Mouse (Mus musculus) gastrocnemius, postnatal 36 days (tissue): Measurements from ENCODE around the gene Man1a. TPM values are rescaled to one million over a fixed set of nuclear protein-coding genes. Genes with fewer than 3 reads are reported as not detected.
A peak's percentile ranks its signal among the peaks of the same experiment; 100 is the strongest.

Experiments
- DNase-seq, 2 experiments: peaks; one replicate each; pipeline ENCODE4 v3.0.0; 2022
- intact Hi-C: fragments of 180-260 bp; cut with DNase I; formaldehyde crosslinking; loops from one replicate; pipeline ENCODE4 v1.15.1; 2025
- long read RNA-seq, 2 experiments: library from polyadenylated mRNA; stranded (forward); transcript quantifications; one replicate each; pipeline ENCODE4 v2.0.0; 2021
- total RNA-seq, 2 experiments: library from RNA; stranded (reverse); gene quantifications; 2 replicates each; pipeline ENCODE4 v1.2.3; 2021

Man1a gene
- 10 to 100 TPM in 1 of 2 experiments, 1 to 10 TPM in 1; 8.9 to 10.6 TPM for total RNA-seq
- long read RNA-seq, experiment 1, partial matches to known transcripts: 0 of 1 reads
- long read RNA-seq, experiment 1, other reads (novel, unspliced or antisense): 1 of 1 reads
- long read RNA-seq, experiment 2, full-length matches to known transcripts: 2 of 5 reads
- long read RNA-seq, experiment 2, partial matches to known transcripts: 1 of 5 reads
- long read RNA-seq, experiment 2, other reads (novel, unspliced or antisense): 2 of 5 reads

DNA sequence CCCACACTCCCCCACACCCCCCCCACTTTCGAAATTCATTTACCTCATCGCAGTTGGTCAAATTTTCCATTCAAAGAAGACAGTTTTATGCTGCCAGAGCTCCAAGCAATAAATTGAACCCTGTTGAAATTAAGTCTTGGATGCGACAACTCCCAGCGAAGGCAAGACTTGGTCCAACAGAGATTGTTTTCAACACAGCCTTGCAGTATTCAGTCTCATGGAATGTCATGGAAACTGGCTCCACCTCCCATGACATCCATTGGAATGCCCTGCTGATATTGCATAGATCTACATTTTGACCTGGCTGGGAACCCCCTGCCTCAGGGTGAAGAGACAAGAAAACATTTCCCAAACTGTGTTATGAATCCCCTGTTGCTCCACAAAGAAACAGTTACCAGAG, at the start of gene Man1a:
Gene Man1a, minus strand, starts transcription at position 190 of the 400 bp plus-strand sequence.
- DNase-seq: peak in 1 of 2 experiments; percentile 8
- intact Hi-C loops: loop anchor here (10.0 kb wide), 1 partner anchor 162 kb away; no protein-coding TSS in a partner anchor

DNA sequence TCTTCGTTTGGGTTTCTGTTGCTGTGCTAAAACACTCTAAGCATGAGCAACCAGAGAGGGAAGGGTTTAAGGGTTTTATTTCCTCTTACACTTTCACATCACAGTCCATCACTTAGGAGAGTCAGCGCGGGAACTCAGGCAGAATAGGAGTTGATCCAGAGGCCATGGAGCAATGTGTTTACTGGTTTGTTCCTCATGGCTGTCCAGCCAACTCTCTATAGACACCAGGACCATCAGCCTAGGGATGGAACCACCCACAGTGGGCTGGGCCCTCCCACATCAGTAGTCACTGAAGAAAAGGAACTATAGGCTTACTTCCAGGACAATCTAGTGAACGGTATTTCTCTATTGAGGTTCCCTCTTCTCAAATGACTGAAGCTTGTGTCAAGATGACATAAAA, 45.4 kb upstream of the Man1a start:
- intact Hi-C loops: no loop called here
- no peak for DNase-seq

DNA sequence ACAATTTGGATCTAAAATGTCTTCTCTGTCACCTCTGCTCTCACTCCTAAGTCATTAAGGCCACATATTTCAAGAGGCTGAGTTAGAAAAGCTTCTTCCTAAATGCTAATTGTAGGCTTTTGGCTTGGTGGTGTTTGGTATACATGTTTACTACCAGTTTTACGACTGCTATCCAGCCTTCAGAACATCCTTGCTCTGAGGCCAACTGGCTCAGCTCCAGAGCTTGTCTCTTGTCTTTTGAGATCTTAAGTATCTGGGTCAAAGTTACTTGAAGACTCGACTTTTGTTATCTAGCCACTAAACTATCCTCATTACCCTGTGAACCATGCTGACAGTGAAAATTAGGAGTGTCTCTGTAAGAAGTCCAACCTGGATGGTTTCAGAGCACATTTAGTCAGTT, 44.0 kb upstream of the Man1a start:
- no peak for DNase-seq
- intact Hi-C loops: no loop called here

DNA sequence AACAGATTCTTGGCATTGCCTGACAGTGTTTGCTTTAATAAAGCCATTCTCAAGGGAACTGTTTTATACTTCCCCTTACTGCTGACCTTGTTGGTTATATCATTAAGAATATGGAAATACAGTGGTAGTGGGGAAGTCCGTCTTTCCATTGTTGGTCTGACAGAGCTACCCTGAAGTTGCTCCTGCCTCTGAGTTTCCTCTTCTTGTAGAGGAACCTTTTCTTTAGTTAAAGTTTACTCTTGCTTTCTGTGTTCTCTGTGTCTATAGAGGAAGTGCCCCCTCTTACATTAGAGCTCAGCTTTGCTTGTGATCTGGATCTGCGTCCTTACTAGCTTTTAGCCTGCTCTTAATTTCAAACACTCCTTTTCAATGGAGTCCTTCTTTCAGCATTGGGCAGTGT, 42.9 kb upstream of the Man1a start:
- intact Hi-C loops: no loop called here
- no peak for DNase-seq

DNA sequence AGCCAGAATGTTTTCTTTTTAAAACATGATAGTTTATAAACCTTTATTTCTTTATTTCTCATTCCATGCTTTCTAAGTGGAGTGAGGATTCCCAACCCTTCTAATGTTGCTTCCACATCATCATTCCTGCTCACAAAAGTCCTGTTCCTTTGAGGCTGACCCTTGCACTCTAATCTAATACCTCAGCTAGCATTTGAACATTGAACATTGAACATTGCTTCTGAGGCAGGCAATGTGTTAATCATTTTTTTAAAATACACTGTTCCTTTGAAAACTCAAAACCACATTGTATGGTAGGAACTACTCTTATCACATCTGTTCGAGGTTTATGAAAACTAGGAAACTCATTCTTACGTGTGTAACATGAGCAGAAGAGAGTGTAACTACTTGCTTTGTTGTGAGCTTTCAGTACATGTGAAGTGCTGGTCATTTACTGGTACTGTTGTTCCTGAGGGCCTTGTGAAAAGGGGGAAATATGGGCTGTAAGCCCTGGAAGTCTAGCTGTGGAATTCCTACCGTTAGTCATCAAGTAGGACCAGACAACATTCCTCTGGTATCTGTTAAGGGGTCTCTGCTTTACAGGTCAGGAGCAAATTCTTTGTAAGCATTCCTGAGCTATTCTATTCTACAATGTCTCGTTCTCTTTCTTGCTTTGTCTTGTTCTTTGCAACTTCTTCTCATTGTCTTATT, 42.0 kb upstream of the Man1a start:
- intact Hi-C loops: no loop called here
- DNase-seq: no peak

DNA sequence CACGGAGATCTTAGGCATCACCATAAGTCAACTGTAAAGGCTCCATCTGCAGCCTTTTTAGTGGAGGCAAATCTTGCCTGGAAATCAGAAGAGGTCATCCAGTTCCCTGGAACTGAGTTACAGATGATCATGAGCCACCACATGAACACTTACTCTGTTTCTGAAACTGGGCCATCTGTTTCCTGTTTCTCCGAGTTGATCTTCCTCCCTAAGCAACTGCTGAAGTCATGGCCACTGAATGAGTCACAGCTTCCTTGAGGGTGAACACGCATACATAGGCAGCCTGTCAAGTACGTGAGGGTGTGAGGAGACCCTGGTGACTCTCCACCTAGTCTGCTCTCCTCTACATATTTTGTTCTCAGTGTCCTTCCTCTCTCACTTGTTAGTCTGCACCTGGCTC, 41.4 kb upstream of the Man1a start:
- peak; percentile 8 to 14 for DNase-seq
- intact Hi-C loops: no loop called here

DNA sequence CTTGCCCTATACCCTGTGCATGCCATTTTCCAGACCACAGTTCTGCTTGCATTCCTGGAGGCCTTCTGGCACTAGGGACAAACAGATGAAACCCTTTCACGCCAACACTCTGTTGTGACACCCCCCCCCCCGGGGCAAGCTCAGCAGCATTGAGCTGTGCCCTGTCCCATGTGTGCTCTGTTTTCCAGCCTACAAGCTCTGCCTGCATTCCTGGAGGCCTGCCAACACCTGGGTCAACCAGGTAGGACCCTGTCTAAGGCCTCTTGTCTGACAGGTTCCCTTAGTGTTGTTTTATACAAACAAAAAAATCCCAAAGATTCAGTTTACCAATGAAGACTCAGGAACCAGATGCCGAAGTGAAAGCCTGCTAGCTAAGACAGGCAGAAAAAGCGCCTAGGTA, 27.3 kb upstream of the Man1a start:
- DNase-seq: no peak
- intact Hi-C loops: no loop called here

DNA sequence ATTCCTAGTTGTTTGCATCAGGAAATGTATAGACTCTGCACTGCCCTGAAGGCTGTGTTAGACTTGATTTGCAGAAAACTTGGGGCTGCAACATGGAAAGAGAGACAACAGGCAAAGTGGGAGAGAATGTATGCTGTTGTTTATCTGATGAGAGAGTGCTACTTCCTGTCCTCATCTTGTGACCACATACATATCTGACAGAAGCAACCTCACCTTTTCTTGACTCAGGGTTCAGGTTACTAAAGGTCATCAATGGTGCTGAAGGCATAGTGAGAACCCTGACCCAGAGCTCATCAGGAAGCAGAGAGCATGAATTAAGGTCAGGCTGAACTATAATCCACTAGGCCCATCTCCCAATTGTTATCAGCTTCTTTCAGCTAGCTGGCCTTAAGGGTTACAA, 15.7 kb upstream of the Man1a start:
- intact Hi-C loops: no loop called here

DNA sequence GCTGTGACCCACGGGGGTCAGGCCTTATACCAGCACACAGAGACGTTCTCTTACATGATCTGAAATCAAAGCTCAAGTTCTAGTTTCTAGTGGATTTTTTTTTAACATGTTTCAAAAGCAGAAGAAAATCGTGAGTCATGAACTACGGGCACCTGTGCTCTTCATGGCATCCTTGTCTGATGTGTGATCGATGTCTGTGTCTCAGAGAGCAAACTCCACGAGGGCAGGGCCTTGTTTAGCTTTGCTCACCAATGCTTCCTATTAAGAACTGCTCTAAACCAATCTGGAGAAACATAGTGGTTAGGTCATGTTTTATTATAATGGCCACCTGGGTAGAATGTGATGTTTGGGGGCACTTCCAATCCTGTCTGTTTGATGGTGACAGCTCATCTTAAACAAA, 13.5 kb upstream of the Man1a start:
- no peak for DNase-seq

More for the DNA sequence above, 15.7 kb upstream of the Man1a start:
- no peak for DNase-seq

DNA sequence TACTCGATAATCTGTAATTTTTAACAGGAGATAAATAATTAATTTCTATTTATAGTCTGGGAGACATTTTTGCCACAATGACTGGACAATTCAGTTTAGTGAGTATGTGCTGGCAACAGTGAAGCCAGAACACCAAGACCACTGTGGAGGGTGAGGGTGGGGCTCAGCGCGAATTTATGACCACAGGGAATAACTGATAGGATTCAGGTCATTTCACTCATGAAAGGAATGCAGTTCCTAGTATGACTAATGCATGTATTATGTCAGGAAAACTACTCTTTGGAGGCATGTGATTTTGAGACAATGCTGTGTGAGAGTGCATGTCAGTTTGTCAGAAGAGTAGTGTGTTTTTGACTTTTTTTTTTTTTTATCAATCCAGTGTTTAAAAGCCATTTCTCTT, 10.9 kb upstream of the Man1a start:
- intact Hi-C loops: no loop called here
- DNase-seq: no peak

More for the DNA sequence above, 13.5 kb upstream of the Man1a start:
- intact Hi-C loops: no loop called here

DNA sequence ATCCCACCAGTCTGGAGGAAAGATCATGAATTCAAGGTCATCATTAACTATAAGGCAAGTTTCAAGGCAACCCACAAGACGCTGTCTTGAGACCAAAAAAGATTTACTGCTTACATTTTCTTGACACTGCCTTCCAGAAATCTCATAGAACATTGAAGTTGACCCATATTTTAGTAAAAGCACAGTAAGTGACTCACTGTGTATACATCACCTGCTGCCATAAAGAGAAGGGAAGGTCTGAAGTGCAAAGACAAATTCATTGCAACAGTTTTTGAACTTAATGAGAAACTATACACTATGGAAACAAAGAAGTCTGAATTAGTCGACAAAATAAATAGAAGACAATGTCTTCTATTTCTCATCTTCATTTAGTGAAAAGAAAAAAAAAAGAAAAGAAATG, 8.7 kb upstream of the Man1a start:
- DNase-seq: no peak
- intact Hi-C loops: no loop called here

DNA sequence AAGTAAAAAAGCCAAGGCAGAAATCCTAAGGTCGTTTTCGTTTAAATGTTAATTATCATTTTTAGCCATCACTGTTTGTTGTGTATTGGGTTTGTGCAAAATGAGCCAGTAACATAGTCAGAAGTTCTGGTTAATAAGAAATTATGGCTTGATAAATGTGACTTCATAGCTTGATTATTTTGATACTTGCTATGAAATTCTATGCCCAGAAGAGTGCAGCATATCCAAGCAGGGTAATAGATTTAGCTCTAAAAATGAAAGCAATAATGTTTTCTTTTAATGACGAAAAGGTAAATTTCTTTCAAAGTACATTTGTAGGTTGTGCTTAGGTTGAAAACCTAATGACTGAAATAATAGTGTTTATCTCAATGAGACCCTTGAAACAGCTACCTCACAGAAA, 596 bp upstream of the Man1a start:
- intact Hi-C loops: loop anchor here (10.0 kb wide), 1 partner anchor 162 kb away; no protein-coding TSS in a partner anchor
- DNase-seq: no peak

DNA sequence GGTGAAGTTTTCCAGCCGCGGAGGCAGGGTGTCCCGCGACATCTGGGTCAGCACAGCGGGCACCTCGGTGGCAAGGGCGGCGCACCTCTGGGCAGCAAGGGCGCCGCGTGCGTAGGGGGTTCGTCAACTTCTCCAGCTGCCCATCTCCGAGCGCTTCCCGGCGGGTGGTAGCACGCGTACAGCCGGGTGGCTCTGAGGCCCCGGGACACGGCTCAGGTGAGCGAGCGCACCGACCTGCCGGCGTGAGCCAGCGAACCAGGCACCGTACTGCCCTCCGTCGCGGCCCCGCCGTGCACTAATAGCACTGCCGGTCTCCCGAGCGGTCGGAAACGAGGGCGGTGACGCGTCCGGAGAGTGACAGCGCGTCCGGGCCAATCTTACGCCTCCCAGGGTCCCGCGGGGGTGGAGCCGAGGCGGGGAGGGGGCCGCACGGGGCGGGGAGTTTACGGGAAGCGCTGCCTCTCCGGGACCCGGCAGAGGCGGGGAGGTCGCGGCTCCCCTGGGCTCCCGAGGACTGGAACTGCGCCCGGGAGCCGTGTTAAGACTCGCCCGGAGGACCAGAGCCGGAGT, 883 bp downstream of the Man1a start:
- intact Hi-C loops: loop anchor here (10.0 kb wide), 1 partner anchor 161 kb away; no protein-coding TSS in a partner anchor
- peak; percentile 95 to 96 for DNase-seq

DNA sequence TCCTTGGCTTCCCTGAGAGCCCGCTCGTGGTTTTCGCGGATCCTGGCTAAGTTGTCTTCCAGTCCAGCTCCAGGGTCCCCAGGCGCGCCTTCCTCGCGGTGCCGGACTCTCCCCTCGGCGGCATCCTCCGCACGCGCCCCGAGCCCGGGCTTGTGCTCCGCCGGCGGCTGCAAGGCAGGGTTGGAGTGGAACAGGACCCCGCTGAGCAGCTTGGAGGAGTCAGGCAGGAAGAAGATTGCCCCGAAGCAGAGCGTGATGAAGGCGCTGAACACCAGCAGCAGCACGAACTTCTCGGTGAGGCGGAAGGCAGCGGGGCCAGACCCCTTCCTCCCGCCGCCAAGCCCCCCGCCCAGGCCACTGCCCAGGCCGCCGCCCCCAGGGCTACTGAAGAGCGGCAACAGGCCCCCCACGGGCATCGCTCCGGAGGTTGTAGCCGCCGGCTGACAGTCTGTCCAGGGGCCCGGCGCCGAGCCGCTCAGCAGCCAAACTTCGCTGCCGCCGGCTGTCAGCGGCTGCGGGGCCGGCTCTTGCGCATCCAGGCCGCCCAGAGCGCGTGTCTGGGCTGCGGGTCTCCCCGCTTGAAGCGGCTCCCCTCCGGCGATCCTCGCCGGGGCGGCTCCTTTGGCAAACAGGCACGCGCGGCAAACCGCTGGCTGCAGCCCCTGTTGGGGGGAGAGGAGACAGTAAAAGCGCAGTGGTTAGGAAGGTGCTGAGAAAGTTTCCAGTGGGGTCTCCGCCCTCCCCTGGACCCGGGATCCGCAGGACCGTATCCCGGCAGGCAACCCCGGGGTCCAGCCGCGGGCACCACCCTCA, 1.6 kb downstream of the Man1a start:
- DNase-seq: peak; percentile 7 to 27
- intact Hi-C loops: loop anchor here (10.0 kb wide), 1 partner anchor 160 kb away; no protein-coding TSS in a partner anchor

DNA sequence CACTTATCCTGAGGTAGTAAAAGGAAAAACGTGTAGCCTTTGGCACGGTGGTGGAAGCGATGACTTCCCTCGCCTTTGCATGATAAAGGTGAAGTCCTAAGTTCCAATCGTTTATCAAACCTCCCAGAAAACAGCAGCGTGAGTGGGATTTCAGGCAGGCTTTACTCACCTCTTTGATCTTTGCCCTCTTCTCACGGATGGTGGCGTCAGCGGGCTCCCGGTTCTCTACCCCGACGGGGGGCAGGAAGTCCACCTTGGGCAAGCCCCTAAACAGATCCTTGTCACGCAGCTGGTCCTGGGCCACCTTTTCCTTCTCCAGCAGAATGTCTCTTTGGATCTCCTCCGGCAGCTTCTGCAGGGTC, 2.2 kb downstream of the Man1a start:
- intact Hi-C loops: loop anchor here (10.0 kb wide), 1 partner anchor 159 kb away; no protein-coding TSS in a partner anchor
- DNase-seq: no peak

DNA sequence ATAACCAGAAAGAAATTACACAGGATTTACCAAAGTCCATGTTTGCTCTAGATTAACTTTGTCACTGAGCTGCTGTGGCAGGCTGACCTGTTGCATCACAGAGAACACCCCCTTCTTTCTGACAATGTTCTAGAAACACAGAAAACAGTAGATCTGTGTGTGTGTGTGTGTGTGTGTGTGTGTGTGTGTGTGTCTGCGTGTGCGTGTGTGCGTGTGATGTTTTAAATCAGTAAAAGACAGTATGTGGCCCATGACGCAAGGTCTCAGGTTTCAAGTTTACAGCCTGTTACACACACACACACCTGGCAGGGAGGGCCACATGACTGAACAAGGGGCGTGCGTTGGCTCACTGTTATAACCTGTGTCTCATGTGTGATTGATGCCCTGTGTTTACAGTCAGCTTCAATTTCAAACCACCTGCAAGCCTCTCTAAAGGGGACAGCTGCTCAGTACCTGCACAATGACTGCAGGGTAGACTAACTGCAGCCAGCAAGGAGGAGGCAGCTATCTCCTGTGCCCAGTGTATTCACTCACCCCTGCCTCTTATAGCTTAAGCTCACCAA, 2.7 kb downstream of the Man1a start:
- intact Hi-C loops: loop anchor here (10.0 kb wide), 1 partner anchor 159 kb away; no protein-coding TSS in a partner anchor
- DNase-seq: no peak

DNA sequence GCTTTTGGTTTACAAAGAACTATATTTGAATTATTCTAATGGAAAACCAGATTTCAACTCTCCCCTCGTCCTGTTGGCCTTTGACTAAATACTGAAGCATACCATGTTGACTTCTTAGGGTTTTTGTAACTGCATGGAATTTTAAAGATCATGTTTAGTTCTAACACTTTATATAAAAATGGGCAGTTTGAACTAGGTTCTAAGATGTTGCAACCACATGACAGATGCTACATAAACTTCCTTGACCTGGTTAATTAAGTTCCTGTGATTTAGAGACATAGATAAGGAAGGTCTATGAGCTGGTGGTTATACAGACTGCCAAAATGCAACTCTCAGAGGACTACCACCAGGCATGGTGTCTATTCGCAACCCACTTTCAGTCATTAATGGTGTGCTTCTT, 4.1 kb downstream of the Man1a start:
- intact Hi-C loops: loop anchor here (10.0 kb wide), 1 partner anchor 158 kb away; no protein-coding TSS in a partner anchor
- no peak for DNase-seq

DNA sequence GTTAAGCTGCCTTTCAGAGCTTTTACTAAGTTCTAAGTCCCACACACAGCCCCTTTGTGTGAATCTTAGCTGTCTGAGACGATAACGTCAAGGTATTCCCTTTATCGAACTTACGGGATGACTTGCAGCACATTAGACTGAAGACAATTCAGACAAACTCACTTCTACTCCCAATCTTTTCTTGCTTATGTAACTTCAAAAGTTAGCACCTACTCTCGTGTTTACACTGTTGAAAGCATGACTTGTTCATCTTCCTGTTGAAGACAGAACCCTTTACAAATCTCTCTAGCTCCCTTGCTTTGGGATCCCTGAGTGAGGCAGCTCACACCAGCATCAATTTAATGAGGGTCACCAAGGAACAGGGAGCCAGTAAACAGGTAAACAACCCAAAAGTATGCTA, 5.9 kb downstream of the Man1a start:
- DNase-seq: no peak
- intact Hi-C loops: loop anchor here (10.0 kb wide), 1 partner anchor 156 kb away; no protein-coding TSS in a partner anchor

DNA sequence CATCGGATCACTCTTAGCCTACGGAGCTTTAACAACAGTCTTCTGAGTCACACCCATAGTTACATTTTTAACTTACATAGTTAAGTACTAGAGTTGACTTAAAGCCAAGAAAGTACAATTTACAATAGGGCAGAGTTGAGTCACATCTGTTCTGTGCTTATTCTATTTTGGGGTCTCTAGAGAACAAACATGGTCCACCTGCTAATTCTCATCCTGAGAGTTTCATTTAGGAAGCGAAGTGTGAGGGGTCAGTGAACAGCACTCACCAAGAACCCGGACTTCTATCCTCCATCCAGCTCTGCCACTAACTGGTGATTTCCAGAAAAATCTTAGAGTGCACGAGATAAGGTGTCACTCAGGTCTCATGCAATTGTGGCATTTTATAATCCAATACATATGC, 7.0 kb downstream of the Man1a start:
- no peak for DNase-seq
- intact Hi-C loops: no loop called here

DNA sequence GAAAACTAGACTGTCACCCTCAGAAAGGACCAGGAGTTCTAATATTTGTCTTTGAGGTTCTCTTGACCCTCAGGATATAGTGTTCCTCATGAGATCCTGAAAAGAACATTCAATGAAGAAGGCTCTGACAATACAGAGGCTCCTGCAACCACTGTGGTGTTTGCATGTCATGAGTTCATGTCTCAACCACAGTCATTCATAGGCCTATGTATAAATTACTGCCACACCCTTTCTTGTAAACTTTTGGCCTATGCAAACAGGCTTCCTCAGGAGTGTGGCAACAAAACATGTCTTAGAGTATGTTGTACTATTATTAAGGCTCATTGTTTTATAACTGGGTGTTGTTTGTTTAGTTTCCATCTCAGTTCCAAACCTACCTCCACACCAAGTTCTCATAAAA, 9.7 kb downstream of the Man1a start:
- DNase-seq: no peak

More for the DNA sequence above, 9.7 kb downstream of the Man1a start:
- intact Hi-C loops: no loop called here
